8 mouse cellular contexts compared by ENCODE assay signal in genomic region chr7:66233141-66233946, GRCm38 (mm10).
DNase-seq lines count a peak whose midpoint lies in the region.

No protein-coding gene starts in this region.

- peak; percentile 87 for DNase-seq in heart, adult 11 months
- DNase-seq in heart, postnatal 14 days, result no peak
- DNase-seq in 3T3-L1 (ENCODE audit: low read depth, low spot score), result peak; percentile 30
- DNase-seq in c-Kit-positive CD71-negative TER-119-negative erythroid progenitor cells, embryonic 14.5 days (ENCODE audit: low read depth), result peak; percentile 81
- peak; percentile 81 for DNase-seq in liver
- no peak for DNase-seq in Muller cell, postnatal 12 days (ENCODE audit: inconsistent ontology term)
- DNase-seq in frontal cortex, postnatal 25 days (ENCODE audit: low spot score in 2 of 2), result no peak
- DNase-seq in frontal cortex, adult 2 months (ENCODE audit: extremely low spot score in 1 of 2, low spot score in 1 of 2), result no peak

- intact Hi-C loops in heart, postnatal 14 days (cut with DNase I), result no loop called here

Comparison
In these comparisons a context has a peak if more than half of its experiments do, and no peak if none do; other contexts are left out.
1. DNase-seq: peak in heart, adult 11 months (single experiment), 3T3-L1 (single experiment), c-Kit-positive CD71-negative TER-119-negative erythroid progenitor cells, embryonic 14.5 days (single experiment) and liver (single experiment); none in heart, postnatal 14 days (0 of 2), Muller cell, postnatal 12 days (single experiment), frontal cortex, postnatal 25 days (0 of 2) and frontal cortex, adult 2 months (0 of 2).